Mouse (Mus musculus) spleen, embryonic (tissue): ENCODE data around the gene Lpp.

Experiments used
- CTCF ChIA-PET: fragments of 350-600 bp; sonication (Branson Sonifier 250); formaldehyde crosslinking; loops from one replicate; lab custom pipeline; 2022; lab: Charles Lee

Gene Lpp

DNA sequence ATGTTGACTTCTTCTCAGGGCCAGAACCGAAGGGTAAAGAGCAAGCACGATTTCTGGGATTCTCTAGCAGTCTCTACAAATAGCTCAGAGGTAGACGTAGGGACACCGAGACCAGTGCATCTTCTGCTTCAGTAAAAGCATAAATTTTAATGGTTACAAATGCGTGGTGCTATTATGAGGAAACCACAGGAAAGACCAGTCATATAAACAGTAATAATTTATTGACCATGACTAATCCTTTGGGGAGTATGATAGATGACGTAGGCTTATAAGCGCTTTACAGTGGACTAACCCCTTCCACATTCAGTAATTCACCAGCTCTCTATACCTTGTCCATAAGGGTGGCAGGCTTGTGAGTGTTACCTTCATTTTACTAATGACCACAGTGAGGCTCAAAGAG lies 103.3 kb downstream of the Lpp start:
- CTCF ChIA-PET: interaction anchor here (0.6 kb wide), 1 partner anchor 17 kb away, joined by 5 read pairs; no protein-coding TSS in a partner anchor

DNA sequence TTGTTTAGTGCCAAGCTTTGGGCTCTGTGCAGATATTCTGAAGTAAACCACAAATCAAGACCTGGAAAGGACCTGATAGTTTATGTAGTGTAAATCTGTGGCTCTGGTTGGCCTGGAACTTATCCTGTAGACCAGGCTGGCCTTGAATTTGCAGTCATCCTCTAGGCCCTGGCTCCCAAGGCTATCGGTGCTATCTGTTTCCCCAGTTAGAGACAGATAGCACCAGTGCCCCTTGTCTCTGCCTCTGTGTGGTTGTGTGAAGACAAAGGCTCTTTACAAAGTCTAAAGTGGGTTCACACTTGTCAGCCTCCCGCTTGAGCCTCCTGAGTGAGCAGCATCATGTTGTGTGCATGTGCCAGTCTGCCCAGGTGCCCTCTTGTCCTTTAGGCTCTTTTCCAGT lies 104.1 kb downstream of the Lpp start:
- CTCF ChIA-PET: interaction anchor here (0.6 kb wide), 1 partner anchor 17 kb away, joined by 5 read pairs; no protein-coding TSS in a partner anchor

DNA sequence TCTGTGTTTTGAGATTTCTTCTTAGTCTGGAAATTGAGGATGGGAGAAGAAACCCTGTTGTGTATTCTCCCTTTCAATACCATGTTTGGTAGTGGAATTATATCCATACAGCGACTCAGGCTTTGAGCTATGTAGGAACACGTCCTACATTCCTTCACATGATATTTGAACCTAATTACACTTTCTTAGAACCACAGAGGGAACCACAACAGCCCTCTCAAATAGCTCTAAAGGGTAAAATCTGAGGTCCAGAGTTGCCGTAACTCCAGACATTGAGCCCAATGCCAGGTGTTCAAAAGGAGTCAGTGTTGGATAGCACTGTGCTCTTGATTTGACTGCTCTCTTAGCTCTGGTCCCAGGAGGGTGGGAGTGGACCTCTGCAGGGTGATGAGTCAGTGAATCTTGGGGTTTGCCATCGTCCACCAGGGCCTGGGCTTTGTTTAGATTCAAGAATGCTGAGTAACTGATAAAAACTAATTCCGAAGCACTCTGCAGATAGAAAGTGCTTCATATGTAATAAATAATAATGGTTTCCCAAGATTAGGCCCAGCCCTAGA lies 104.9 kb downstream of the Lpp start:
- CTCF ChIA-PET: no interaction called here

DNA sequence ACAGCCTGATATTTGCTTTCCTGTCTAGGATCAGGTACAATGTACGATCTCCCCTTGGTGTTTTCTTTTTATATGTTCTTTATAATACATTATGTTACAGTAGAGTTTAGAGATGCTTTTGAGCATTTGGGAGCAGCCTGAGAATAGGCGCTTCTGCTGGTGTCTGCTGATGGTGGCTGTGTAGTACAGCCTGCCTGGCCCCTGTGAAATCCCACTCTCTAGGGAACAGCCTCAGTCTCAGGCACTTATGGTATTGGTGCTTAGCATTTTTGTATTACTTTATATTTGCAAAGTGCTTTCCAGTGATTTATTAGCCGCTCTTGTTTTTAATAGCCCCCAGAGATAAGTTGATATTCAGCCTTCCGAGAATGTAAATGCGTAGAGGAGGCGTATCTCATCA lies 107.9 kb downstream of the Lpp start:
- CTCF ChIA-PET: no interaction called here

DNA sequence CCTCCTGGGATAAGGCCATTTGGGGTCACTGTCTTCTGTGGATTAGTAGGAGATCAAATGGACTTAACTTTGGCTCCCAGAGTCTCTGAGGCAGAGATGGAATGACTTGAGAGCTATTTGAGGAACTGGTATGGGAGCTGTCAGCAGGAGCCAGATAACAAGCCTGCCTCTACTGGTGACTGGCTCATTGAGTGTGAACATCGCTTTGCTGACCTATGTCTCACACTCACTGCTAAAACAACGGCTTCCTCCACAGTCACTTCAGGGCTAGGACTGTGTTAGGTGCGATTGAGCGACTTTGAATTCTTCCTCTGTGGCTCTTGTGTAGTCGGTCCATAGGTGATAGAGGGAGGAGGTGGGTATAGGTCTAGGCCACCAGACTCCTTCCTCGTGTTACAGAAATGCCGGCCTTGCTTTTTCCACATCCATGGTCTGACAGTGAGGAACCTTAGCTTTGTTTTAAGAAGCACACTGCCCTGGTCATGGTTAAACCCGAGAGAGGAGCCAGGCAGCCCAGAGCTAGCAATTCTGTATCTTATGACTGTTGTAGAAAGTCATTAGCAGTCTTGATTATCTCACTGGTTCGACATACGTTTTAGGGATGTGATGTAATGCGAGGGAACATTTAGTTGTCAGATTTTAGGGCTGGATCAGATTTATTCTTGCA lies 108.5 kb downstream of the Lpp start:
- CTCF ChIA-PET: no interaction called here

DNA sequence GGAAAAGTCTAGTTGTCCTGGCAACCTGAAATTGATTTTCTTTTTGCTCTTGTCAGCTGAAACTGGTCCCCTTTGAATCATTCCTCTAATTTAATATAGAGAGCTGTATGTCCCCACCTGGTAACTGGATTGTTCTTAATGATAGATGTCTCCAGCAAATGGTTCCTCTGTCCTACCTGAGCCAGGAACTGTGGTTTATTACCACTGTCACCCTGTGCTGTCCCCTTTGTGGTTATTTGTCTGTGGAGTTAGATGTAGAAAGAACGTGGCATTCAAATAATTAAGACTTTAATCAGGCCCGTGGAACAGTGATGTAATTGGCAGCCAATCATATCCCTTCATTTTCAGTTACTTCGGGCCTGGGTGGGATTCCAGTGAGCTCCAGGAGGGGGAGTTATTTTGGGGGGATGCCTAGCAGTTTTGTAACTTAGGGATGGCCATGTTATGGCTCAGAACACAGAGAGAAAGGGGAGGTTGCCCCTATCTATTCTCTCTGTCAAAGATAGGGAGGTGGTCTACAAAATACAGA lies 109.1 kb downstream of the Lpp start:
- CTCF ChIA-PET: no interaction called here

DNA sequence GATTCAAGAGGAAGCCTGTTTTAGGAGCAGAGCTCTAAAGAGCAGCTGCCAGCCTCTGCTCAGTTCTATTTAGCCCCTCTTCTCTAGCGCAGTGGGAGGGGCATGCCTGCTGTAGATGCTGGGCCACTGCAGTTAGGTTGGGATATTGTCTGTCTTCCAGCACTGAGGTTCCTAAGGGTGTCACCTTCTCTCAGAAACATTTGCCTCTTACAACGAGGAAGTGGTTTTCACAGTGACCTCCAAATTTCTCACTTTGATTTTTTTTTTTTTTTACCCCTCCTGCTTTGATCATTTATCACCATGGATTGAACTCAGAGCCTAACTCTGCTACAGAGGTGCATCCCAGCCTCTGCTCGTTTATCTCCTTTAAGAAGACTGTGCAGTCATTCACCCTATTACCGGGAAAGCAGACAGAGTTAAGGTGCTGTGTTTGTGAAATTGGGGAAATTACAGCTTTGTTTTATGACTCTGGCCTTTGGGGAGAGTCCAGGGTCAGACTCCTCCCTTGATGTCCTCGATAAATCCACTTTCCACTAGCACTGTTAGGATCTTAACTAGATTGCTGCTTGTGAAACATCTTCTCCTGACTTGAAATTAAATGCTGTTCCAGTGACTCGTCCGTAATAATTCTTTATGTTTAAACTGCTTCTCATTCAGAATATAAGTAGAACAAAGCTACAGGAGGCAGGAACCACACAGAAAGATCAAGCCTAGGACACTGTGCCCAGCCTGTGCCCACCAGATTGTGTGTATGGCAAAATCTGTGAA lies 111.7 kb downstream of the Lpp start:
- CTCF ChIA-PET: interaction anchor here (0.6 to 0.7 kb wide), 2 partner anchors 44 to 193 kb away, joined by 3 read pairs; no protein-coding TSS in a partner anchor

DNA sequence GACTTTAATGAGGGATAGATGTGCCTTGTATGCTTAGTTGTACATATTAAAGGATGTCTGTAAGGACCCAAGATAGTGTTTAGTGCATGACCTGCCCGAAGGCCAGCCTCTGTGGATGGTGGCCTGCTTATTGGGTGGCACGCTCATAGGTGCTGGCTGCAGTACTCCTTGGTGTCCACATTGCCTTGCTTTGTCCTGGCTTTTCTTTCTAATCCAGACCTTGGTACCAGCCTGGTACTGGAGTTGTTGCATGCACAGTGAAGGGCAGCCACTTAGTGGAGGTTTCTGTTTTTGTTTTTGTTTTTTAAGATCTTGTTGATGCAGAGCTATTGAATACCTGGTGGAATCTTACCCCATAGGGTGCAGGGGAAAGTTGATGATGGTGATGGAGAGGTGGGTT lies 112.9 kb downstream of the Lpp start:
- CTCF ChIA-PET: interaction anchor here (1.4 kb wide), 1 partner anchor 15 kb away, joined by 3 read pairs; no protein-coding TSS in a partner anchor

DNA sequence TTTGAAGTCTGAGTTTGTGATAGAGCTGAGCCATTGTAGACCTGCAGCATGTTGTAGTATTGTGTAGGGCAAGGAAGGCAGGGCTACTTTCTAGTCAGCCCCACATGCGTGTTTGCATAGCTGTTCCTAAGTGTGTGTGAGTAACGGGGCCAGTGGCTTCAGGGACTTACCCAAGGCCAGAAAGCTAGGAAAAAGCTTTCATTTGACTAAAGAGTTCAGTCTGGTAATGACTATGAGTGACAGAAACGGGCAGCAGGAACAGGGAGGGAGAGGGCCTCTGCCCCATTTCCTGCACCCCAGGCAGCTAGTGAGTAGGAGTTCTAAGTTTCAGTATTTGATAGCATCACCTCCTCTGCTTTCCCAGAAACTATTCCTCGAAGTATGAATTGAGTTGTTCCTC lies 113.4 kb downstream of the Lpp start:
- CTCF ChIA-PET: interaction anchor here (1.4 kb wide), 1 partner anchor 14 kb away, joined by 3 read pairs; no protein-coding TSS in a partner anchor

DNA sequence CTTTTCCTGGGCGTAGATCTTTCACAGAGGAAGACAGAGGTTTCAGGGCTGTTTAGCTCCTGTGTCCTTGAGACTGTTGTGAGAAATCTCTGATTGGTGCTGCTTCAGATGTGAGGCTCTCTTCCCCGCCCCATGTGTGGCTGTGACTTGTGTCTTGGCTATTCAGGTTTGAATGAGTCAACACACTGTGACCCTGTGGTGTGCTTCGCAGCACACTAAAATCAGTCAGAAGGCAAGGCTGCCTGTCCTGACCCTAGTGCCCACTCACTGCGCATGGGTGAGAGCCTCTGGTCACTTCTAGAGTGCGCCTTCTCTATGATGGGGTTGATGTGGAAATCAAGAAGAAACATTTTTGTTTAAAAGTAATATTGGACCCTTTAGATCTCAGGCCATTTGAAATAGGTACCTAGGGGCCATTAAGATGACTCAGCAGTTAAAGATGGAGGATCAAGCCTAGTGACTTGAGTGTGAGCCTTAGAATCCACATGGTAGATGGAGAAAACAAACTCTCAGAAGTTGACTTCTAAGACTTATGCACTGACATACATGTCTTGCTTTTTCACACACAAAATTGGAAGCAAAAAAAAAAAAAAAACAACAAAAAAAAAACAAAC lies 114.7 kb downstream of the Lpp start:
- CTCF ChIA-PET: interaction anchor here (0.7 kb wide), 2 partner anchors 17 to 528 kb away, joined by 4 to 19 read pairs; no protein-coding TSS in a partner anchor

DNA sequence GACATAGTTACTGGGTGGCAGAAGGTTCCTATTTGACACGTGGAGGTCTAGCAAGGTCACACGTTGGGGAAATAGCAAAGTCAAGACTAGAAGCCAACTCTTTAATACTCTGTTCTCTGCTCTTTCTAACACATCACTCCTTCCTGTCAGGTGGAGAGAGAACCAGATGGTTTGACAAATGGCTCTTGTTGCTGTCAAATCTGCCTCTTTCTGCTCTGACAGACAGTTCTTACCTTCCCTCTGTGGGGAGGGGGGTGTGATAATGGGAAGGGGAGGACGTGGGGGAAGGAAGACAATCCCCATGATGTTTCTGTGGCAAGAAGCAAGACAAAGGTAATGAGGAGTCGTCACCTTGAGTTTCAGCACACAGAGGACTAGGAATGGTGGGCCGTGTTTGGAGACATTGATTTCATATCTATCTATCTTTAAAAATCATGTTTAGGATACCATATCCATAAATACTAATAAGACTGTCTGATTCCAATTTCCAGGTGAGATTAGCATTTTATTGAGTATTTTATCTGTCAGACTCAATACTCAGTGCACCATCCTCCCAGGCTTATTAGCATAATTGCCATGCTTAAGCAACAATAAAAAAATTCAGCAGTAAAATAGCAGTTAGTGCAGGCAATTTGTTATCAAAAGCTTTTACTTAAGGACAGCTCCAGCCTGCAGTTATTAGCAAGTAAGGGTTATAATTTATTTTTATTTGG lies 115.9 kb downstream of the Lpp start:
- CTCF ChIA-PET: no interaction called here

DNA sequence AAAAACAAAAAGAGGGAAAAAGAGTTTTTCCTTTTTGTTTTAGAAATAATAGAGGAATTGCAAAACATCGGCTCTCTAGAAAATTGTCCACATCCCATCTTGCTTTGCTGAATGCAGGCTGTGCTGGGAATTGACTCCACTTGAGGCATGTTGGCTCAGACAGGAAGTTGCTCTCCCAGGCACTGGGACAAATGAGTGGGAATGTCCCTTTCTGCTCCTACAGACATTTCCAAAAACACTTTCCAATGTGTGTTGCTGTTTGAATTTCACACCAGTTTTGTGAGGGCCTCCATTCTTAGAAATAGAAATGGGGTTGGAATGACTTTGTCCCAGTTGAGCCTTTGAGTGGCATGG lies 116.5 kb downstream of the Lpp start:
- CTCF ChIA-PET: no interaction called here

DNA sequence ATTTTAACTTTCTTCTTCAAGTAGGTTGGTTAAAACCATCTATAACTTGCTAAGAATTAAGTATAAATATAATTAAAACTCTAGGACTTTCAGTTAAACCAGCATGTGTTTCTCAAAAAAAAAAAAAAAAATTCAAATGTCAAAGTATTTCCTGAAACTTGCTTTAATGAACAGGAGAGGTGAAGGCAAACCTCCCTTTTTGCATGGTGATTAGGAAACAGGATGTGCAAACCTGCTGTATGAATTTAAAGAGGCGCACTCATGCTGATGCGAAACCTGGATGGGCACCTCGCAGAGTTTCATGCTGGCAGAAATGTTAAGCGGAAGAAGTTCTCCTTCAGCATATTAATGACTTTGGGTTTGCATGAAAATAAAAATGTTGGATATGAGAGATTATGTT lies 119.9 kb downstream of the Lpp start:
- CTCF ChIA-PET: no interaction called here

DNA sequence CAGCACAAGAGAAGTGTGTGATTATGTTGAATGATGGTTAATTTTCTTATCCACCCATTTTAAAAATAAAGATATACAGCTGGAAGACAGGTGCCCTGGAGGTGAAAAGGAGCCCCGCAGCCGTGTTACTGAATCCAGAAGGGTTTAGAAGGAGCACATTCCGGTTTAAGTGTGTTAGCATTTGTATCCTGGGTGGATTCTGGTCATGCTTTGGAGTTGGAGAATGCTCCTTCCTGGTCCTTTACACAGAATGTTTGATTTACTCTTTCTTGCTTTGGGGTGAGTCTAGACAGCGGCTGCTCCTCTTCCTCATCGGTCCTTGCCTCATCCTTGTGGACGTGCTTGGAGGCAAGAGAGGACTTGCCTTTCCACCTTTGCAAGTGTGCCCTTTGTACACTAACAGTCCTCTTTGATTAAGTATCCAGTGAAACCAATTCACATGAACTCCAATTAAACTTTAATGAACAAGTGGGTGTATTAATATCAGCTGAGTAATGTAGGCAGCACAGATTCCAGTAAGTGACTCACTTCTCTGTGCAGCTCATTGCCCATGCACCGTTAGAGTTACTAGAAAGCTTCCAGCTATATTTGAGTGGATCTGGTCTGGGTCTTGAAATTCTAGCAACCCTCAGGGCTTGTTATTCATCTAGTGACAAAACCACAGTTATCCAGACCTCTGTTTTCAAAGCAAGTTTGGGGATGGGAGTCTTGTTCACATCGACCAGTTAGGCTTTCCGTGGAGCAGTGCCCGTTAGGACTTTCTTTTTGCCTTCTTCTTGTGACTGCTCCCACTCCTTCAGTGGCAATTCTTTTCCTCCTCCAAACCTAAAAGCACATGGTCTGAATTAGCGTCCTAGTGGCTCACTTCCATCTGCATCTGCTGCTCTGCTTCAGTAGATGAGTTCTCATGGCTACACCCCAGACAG lies 121.8 kb downstream of the Lpp start:
- CTCF ChIA-PET: no interaction called here

DNA sequence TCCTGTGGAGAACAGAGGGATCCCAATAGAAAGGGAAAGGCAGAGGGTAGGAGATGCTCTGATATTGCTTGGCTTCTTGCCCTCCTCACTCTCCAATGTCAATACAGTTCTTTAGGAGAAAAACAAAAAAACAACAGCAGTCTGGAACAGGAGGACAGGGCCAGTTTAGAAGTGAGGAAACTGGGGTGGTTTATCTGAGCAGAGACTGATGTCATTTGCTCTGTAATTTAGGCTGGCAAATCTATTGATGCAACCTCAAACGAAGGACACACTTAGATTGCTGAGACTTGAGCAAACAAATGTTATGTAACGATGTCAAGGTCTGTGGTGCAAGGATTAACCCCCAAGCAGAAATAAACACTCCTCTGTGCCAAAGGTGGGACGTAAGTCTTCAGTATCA lies 123.7 kb downstream of the Lpp start:
- CTCF ChIA-PET: no interaction called here

DNA sequence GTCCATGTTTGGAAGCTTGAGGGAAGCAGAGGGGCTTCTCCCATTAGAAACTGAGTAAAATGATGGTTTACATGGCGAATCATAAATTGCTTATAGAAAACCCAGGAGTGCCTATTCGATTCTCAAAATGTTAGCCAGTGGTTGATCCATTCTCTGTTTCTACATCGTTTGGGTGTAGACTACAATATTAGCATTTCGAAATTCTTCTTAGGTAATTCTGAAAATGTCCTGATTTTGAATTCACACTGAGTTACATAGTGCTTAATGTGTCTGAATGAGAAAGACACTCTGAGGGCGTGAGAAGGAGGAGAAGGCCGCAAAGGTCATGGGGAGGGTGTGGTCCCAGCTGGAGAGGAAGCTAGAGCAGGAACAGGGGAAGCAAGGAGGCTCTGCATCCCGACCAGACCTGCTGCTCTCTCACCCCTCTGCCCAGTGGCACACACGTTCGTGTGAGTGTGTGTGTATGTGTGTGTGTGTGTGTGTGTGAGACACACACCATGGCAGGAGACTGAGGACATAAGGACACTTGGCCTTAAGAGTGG lies 124.3 kb downstream of the Lpp start:
- CTCF ChIA-PET: interaction anchor here (0.5 kb wide), 1 partner anchor 10 kb away, joined by 3 read pairs; no protein-coding TSS in a partner anchor

DNA sequence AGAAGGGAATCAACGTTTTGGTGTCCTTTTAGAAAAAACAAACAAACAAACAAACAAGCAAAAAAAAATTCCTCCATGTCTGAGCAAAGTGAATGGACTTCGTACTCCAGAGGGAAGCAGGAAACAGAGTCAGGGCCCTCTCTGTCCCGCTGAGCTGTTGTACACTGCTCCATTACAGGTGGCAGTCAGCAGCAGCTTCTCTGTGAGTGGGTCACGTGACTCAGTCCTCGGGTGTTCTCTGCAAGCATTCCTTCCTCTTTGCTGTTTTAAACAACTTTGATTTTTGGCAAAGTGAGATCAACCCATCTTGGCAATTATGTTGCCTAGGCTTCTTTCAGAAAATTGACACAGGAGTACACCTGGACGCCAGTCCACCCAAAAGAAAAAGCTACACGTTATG lies 125.5 kb downstream of the Lpp start:
- CTCF ChIA-PET: no interaction called here

DNA sequence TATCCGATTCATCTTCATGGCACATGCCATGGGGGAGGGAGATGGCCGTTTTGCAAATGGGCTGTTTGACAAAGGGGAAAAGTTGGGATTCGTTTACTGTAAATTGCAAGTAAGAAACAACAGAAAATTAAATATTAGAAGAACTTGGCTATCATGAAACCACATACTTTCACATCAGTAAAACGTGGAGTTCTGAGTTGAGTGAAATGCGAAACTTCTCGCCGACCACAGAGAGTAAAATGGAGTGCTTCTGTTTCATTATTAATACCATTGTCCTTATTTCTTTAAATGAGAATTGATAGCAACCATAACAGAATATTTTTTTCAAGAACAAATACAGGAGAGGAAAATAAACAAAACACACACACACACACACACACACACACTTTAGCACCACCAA lies 133.9 kb downstream of the Lpp start:
- CTCF ChIA-PET: interaction anchor here (0.7 kb wide), 1 partner anchor 10 kb away, joined by 3 read pairs; no protein-coding TSS in a partner anchor

DNA sequence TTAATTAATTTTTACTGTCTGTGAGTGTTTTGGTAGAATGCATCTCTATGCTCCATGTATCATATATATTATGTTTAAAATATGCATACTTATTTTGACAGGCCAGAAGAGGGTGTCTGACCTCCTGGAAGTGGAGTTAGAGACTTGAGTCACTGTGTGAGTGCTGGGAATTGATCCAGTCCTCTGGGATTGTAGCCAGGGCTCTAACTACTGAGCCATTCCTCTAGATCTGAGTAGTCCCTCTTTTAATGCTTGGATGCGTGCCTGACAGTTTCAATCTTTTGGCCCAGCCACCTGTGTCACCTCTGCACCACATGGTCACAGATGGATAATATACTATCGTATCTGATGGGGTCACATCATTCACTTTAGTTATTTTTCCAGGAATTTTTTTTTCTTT lies 138.4 kb downstream of the Lpp start:
- CTCF ChIA-PET: no interaction called here

DNA sequence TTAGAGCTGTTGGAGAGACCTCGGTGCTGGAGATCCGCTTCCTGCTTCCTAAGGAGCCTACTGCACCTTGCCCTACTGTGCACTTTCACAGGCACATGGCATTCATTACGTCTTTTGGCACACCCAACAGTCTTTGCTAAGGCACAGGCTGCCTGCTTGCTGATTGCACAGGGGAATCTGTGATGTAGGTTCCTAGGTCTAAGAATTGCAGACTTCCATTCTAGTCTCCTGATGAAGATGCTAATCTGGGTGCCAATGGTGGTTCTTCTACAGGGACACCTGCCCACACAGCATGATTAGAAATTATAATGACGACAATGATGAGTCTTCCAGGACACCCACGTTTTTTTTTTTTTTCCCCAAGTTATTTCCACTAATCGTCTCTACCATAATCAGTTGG lies 141.9 kb downstream of the Lpp start:
- CTCF ChIA-PET: no interaction called here
